Mouse (Mus musculus) urinary bladder, postnatal 14 days (tissue): Measurements from ENCODE around the gene Rab35.

Experiments used
- DNase-seq: peaks from one replicate; pipeline ENCODE4 v3.0.0; 2021; ENCODE audit warnings: low spot score

Rab35 gene

GRCm38 (mm10) chr5:115649699-115650098 lies 18.0 kb downstream of the Rab35 start:
- DNase-seq = no peak

GRCm38 (mm10) chr5:115650885-115651284 lies 19.2 kb downstream of the Rab35 start:
- no peak for DNase-seq

- no peak for DNase-seq
Measured at GRCm38 (mm10) chr5:115651821-115652220, 20.1 kb downstream of the Rab35 start.

GRCm38 (mm10) chr5:115652681-115653575 lies 21.2 kb downstream of the Rab35 start:
- peak; percentile 100 for DNase-seq

- DNase-seq = no peak
Measured at GRCm38 (mm10) chr5:115653776-115654175, 22.1 kb downstream of the Rab35 start.

- no peak for DNase-seq
Measured at GRCm38 (mm10) chr5:115656677-115657076, 25.0 kb downstream of the Rab35 start.

- no peak for DNase-seq
Measured at GRCm38 (mm10) chr5:115657234-115657633, 25.5 kb downstream of the Rab35 start.

- no peak for DNase-seq
Measured at GRCm38 (mm10) chr5:115658352-115658751, 26.6 kb downstream of the Rab35 start.

DNA sequence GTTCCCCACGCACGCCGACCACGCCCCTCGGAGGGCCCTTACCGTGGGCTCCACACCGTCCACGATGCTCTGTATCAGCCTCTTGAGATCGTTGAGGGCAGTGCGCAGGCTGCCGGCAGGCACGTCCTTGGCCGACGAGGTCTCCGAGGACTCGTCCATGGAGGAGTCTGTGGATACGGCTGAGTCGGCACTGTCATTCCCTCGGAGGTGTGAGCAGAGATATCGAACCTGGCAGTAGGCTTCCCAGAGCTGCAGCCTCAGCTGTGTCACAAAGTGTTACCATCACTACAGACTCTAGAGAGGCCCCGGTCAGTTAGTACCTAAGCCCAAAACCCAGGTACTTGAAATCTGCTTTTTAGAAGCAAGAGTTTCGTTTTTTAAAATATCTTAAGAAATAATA lies 30.9 kb downstream of the Rab35 start:
- no peak for DNase-seq

GRCm38 (mm10) chr5:115666366-115667065 lies 34.8 kb downstream of the Rab35 start:
- no peak for DNase-seq

- DNase-seq = no peak
Measured at GRCm38 (mm10) chr5:115667210-115667609, 35.5 kb downstream of the Rab35 start.

DNA sequence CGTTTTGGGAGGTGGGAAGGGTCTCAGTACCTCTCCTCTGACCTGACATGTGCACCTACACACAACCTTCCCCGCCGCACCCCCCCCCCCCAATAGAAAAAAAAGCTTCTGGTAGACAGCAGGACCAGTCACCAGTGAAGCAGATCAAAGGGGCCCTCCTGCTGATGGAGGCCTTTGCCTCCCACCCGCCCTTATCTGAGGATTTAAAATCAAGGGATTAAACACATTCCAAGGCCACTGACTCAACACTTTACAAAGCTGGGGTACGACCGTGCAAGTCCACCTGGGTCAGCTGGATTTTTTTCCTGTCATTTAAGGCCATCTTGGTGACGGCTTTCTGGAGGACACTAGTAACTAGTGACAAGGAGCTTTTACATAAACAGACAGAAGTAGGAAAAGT lies 36.2 kb downstream of the Rab35 start:
- DNase-seq = no peak

- no peak for DNase-seq
Measured at GRCm38 (mm10) chr5:115668986-115669385, 37.3 kb downstream of the Rab35 start.

GRCm38 (mm10) chr5:115669974-115670373 lies 38.3 kb downstream of the Rab35 start:
- DNase-seq = no peak

- no peak for DNase-seq
Measured at GRCm38 (mm10) chr5:115670406-115670805, 38.7 kb downstream of the Rab35 start.

- no peak for DNase-seq
Measured at GRCm38 (mm10) chr5:115671846-115672245, 40.1 kb downstream of the Rab35 start.

GRCm38 (mm10) chr5:115685126-115685525 lies 53.4 kb downstream of the Rab35 start:
- no peak for DNase-seq

- DNase-seq = no peak
Measured at GRCm38 (mm10) chr5:115686716-115687115, 55.0 kb downstream of the Rab35 start.

GRCm38 (mm10) chr5:115693271-115693670 lies 61.6 kb downstream of the Rab35 start:
- no peak for DNase-seq

DNA sequence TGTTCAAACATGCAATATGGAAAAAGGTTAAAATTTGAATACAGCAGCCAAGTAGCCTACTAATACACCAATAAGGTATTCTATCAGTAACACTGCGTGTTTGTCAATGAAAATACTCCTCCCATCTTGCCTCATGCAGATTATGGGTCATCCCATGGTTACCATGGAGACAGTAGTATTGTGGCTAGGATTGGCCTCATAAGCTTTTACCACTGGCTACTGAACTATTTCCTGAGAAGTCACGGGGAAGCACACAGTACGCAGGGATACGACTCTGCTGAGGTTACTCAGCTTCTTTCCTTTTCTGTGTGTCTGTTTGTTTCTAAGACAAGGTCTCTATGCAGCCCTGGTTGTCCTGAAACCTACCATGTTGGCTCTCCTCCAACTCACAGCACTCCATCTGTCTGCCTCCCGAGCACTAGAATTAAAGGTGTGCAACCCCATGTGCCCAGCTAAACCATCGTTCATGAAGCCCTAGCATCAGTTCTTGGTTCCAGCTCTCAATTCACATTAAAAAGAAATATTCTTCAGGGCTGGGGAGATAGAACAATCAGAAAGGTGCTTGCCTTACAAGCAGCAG lies 63.6 kb downstream of the Rab35 start:
- no peak for DNase-seq

DNA sequence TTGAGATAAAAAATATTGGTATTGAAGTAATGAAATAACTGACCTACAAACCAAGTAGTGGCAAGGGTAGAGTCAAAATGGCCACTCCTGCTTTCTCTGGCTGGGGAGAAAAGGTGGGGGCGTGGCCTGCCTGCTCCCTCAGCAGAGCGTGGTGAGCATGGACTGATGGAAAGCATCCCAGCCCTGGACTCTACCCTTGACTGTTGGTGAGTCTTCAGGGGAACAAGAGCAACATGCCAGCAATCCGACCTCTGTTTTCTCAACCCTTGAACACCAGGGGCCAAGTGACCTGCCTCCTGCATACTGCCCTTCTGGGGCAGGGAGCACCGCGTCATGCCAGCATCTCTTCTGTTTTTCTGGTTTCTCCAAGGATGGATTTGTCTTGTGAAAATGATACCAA lies 65.1 kb downstream of the Rab35 start:
- no peak for DNase-seq
